Mouse (Mus musculus) bone marrow macrophage, adult 2 months (primary cell): ENCODE results near the gene Emg1.

Experiments used
- CTCF ChIP-seq: IDR thresholded peaks from 2 replicates; pipeline ENCODE4 v1.5.1; 2012; ENCODE audit warnings: low read depth, mild to moderate bottlenecking, low read length, moderate library complexity
- POLR2A ChIP-seq: IDR thresholded peaks from 2 replicates; pipeline ENCODE4 v1.6.1; 2012; ENCODE audit warnings: mild to moderate bottlenecking, low read depth, low read length, borderline replicate concordance

GRCm38 (mm10) chr6:124696441-124697150, 15.4 kb downstream of the Emg1 start:
- no peak for TF ChIP-seq CTCF
- TF ChIP-seq POLR2A: no peak
